Mouse (Mus musculus): Measurements from ENCODE around the gene Serpina9. TPM values are rescaled to one million over a fixed set of nuclear protein-coding genes. Genes with fewer than 3 reads are reported as not detected.

The Serpina9 gene
- polyA plus RNA-seq (2012; rRNA removed): 0.08 and 0.10 TPM in 2 replicates

- no peak for DNase-seq (ENCODE audit: low read depth, low spot score)
- WGBS: 79% methylated on average over 6 of the region's 6 CpGs
These were observed at the start of gene Serpina9 for GRCm38 (mm10) chr12:104013620-104014019. Gene Serpina9, minus strand, starts transcription at chr12:104013755.

DNA sequence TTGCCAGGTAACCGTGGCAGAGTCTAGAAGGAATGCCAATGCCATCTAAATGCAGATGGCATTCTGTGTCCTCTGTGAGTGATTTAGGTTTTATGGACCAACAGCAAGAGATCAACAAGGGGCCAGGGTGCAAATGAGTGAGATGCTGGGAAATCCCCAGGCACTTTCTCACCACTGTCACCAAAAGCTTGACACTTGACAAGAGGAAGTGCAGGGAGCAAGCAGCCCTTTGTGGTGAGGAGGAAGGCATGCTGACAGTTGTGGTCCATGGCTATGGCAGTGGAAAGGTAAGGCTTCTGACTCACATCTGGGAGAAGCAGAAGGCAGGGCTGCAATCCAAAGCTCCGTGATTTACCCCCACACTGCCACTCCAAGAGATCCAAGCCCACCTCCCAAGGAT, 48.3 kb upstream of the Serpina9 start:
- no peak for DNase-seq (ENCODE audit: low read depth, low spot score)
- WGBS: 26% methylated on average over 2 of the region's 2 CpGs

DNA sequence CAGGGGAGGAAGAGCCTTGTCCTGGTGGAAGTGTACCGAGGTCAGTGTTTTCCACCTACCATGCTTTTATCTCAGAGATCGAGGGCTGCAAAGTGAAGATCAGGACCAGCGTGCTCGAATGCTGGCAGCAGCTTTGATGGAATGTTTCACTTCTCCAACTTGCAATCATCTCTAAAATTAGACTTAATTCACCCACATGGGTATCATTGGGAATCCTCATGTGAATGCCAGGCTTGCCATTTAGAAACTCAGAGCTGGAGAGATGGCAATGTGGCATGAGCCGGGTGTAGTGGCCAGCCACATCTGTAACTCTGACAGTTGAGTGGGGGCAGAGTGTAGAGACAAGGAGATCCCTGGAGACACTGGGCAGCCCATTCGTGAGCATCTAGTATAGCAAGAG, 46.6 kb upstream of the Serpina9 start:
- DNase-seq (ENCODE audit: low read depth, low spot score): no peak
- WGBS: 67% methylated on average over 6 of the region's 6 CpGs

- no peak for DNase-seq (ENCODE audit: low read depth, low spot score)
- 67% methylated on average over 7 of the region's 7 CpGs for WGBS
These were observed 44.0 kb upstream of the Serpina9 start for GRCm38 (mm10) chr12:104057531-104057930.

GRCm38 (mm10) chr12:104057050-104057449, 43.5 kb upstream of the Serpina9 start:
- 24% methylated on average over 4 of the region's 4 CpGs for WGBS
- DNase-seq (ENCODE audit: low read depth, low spot score): no peak

GRCm38 (mm10) chr12:104055755-104056154, 42.2 kb upstream of the Serpina9 start:
- DNase-seq (ENCODE audit: low read depth, low spot score): no peak
- 71% methylated on average over 8 of the region's 8 CpGs for WGBS

GRCm38 (mm10) chr12:104053995-104054394, 40.4 kb upstream of the Serpina9 start:
- 40% methylated on average over 1 of the region's 1 CpGs for WGBS
- no peak for DNase-seq (ENCODE audit: low read depth, low spot score)

DNA sequence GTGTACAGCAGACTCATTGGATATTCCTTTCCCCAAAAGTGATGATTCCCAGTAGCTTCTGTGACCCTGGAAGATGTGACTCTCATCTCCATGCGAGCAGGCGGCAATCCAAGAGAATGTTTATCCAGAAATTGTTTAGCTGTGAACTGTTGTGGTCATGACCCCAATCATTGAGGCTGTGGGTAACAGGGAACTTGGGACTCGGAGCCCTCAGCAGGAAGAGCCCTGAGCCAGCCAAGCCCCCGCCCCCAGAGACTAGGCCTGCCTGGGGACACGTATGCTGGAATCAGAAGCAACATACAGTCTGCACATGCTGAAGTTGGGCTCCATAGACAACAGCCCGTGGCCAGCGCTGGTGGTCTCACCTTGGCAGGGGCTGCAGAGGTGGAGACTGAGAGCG, 32.2 kb upstream of the Serpina9 start:
- no peak for DNase-seq (ENCODE audit: low read depth, low spot score)
- WGBS: 70% methylated on average over 8 of the region's 8 CpGs

GRCm38 (mm10) chr12:104044343-104044742, 30.8 kb upstream of the Serpina9 start, which contains the start of gene Serpina12:
Gene Serpina12, minus strand, starts transcription at chr12:104044443.
- DNase-seq (ENCODE audit: low read depth, low spot score): no peak
- WGBS: 82% methylated on average over 7 of the region's 7 CpGs

GRCm38 (mm10) chr12:104042753-104043152, 29.2 kb upstream of the Serpina9 start:
- WGBS: 80% methylated on average over 2 of the region's 2 CpGs
- DNase-seq (ENCODE audit: low read depth, low spot score): no peak

DNA sequence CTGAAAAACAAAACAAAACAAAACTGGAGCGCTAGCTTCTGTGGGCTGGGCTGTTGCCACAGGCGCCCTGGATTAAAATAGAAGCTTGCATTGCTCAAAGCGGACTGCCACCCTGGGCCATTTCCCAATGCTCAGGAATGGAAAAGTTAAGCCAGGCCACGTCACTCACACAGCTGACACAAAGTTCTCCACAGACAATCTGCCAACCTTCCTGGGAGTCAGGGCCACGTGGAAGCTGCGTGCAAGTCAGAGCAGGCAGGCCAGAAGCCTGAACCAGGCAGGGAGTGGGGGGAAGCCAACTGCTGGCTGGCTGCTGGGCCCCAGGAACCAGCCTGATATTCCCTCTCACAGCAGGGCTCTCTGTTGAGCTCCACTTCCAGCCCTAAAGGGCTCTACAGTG, 27.8 kb upstream of the Serpina9 start:
- WGBS: 68% methylated on average over 6 of the region's 6 CpGs
- DNase-seq (ENCODE audit: low read depth, low spot score): no peak

DNA sequence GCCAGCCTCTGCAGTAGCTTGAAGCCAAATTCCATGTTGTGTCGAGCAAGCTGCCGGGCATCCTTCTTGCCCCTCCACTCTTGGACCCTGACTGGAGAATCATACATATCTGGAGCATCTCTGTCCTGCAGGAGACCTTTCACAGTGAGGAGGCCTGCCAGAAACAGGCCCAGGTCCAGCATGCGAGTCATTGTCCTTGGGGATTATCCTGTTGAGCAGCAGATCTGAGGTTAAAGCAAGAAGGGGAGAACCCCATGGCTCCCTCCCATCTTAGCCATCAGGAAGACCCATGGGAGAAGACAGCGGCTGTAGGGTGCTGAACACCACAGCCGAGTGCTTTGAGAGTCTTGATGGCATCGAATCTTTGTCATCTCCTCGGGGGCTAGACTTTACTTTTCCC, 24.6 kb upstream of the Serpina9 start:
- 85% methylated on average over 7 of the region's 7 CpGs for WGBS

GRCm38 (mm10) chr12:104033752-104034151, 20.2 kb upstream of the Serpina9 start:
- no peak for DNase-seq (ENCODE audit: low read depth, low spot score)
- 100% methylated on average over 1 of the region's 1 CpGs for WGBS

More for the DNA sequence above, 24.6 kb upstream of the Serpina9 start:
- no peak for DNase-seq (ENCODE audit: low read depth, low spot score)

GRCm38 (mm10) chr12:104029986-104030385, 16.4 kb upstream of the Serpina9 start:
- no peak for DNase-seq (ENCODE audit: low read depth, low spot score)
- 45% methylated on average over 8 of the region's 8 CpGs for WGBS

- no peak for DNase-seq (ENCODE audit: low read depth, low spot score)
- 77% methylated on average over 3 of the region's 3 CpGs for WGBS
These were observed 1.7 kb upstream of the Serpina9 start for GRCm38 (mm10) chr12:104015280-104015679.

GRCm38 (mm10) chr12:104004689-104005088, 8.9 kb downstream of the Serpina9 start:
- DNase-seq (ENCODE audit: low read depth, low spot score): no peak
- WGBS: 88% methylated on average over 5 of the region's 5 CpGs

DNA sequence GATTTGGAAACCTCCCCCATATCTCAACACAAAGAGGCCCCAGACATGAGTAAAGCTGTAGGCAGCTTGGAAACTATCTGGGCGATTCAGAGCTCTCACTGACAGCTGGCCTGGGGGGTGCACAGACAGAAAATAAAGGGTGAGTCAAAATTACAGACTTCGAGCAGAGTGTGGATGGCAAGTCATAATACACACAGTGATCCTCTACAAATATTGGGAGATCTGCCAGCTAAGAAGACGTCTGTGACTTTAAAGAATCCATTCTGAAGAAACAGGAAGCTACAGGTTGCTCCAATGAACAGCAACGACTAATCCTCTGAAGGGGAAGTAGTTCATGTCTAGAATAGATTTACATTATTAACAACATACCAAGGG, 10.3 kb downstream of the Serpina9 start:
- DNase-seq (ENCODE audit: low read depth, low spot score): no peak
- WGBS: 5% methylated on average over 4 of the region's 4 CpGs

DNA sequence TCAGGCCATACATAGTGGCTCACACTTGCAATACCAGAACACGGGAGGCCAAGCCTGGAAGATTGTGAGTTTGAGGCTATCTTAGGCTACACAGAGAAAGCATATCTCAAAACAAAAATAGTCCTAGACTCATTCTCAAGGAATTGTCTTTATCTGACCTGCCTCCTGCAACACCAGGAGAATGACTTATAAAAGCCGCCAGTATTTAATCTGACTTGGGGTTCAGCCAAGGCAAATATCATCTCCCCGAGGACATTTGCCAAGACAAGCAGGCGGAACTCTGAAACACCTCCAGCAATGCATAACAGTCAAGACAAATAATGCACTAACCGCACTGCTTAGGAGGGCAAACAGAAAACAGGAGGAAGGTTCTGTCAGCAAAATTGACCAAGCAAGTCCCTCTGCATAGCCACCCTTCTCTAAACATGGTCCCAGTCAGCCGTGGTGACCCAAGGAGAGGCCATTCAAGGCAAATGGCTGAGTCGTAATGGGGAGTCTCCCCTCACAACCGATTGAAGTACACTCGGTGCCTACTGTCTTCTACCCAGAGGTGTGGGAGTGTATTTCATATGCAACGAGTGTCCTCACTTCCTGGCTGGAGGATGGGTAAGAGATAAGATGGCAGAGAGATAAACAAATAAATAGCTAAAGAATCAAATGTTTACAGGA, 10.9 kb downstream of the Serpina9 start:
- WGBS: 18% methylated on average over 10 of the region's 10 CpGs
- peak; percentile 70 for DNase-seq (ENCODE audit: low read depth, low spot score)

GRCm38 (mm10) chr12:104000594-104000993, 13.0 kb downstream of the Serpina9 start:
- DNase-seq (ENCODE audit: low read depth, low spot score): no peak
- 87% methylated on average over 3 of the region's 3 CpGs for WGBS

DNA sequence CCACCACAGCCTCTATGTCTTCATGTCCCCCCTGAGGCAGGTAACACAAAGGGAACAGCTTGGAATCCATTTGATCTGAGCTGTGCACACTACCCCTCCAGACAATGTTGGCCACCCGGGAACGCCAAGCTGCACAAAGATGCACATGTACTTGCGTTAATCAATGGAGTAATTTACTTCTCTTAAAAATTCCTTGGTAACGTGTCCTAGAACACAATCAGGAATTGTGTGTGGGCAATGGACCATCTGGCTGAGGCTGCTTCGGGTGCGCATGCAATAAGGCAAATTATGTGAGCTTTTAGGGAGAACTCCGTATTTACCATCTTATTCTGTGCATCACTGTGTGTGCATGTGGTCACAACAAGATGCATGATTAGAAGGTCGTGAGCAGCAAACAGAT, 13.9 kb downstream of the Serpina9 start:
- no peak for DNase-seq (ENCODE audit: low read depth, low spot score)
- WGBS: 88% methylated on average over 8 of the region's 8 CpGs

DNA sequence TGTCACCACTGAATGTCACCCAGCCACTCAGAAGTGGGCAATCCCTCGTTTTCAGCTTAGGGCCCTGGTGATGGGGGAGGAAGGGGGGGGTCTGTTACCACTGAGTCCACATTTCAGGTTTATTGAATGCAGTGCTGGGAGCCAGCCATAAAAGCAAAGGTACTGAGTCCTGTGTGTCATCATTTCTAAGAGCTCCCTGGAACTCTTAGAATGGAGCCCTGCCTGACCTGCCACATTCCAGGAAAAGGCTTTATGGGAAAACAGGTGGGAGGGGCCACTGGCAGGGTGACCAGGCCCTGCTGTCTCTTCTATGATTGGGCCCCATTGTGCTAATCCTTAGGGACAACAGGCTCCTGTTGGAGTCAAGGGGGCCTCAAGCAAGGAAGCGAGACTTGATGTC, 17.0 kb downstream of the Serpina9 start:
- DNase-seq (ENCODE audit: low read depth, low spot score): no peak
- 50% methylated on average over 2 of the region's 2 CpGs for WGBS
